Mouse (Mus musculus): Measurements from ENCODE around the gene Ate1. TPM values are rescaled to one million over a fixed set of nuclear protein-coding genes. Genes with fewer than 3 reads are reported as not detected.
A peak's percentile ranks its signal among the peaks of the same experiment; 100 is the strongest.
"Not testable (repeated sequence)": the region's sequence is repeated elsewhere in the genome, so short reads cannot be mapped to it uniquely, and the experiment has no call there.

Gene Ate1
- polyA plus RNA-seq, 1 experiment from 2014 or later, result 69.5 TPM

DNA sequence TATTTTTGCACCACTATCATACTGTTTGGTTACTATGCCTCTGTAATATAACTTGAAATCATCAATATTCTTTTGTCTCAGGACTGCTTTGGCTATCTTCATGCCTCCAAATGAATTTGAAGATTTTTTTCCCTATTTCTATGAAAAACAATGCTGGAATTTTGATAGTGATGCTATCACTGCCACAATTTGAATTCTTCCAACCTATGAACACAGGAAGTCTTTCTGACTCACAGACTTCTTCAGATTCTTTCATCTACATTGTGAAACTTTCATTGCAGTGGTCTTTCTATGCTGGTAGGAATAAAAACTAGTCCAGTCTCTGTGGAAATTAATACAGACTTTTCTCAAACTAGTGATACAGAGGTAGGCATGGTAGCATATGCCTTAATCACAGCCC is 28.1 kb downstream of the Ate1 start:
- no peaks in the 10 kb centered on the region for H3K9me3 ChIP-seq (ENCODE audit: low read length)
- no peaks in the 10 kb centered on the region for H3K4me1 ChIP-seq (ENCODE audit: insufficient read depth, low read depth, low read length)
- no peak overlapping the region for H3K9ac ChIP-seq (replicated peaks; ENCODE audit: low read depth)
- TF ChIP-seq EP300 (IDR thresholded peaks at IDR 0.05), result no peak
- TF ChIP-seq CTCF (IDR thresholded peaks at IDR 0.05), result no peak
- no peak overlapping the region for H3K4me2 ChIP-seq (replicated peaks; ENCODE audit: low read depth, low read length)
- no peak overlapping the region for H3K4me3 ChIP-seq (ENCODE audit: low read depth, low read length)
- H3K36me3 ChIP-seq (ENCODE audit: insufficient read depth, low read length), result no peaks in the 10 kb centered on the region
- no peak for DNase-seq (ENCODE audit: low spot score)
- no peaks in the 10 kb centered on the region for H3K27me3 ChIP-seq (replicated peaks; ENCODE audit: insufficient read depth, low read length)
- ATAC-seq, result no peak
- H3K27ac ChIP-seq (ENCODE audit: low read length), result no peak overlapping the region

DNA sequence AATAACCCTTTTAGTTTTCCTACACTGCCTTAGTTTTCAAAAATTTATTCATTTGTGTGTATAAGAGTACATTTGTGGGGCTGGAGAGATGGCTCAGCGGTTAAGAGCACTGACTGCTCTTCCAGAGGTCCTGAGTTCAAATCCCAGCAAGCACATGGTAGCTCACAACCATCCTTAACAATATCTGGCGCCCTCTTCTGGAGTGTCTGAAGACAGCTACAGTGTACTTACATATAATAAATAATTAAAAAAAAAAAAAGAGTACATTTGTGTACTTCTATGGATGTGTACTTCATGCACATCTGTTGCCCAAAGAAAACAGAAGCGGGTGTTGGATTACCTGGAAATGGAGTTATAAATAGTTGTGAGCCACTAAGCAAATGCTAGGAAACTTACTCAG is 41.2 kb downstream of the Ate1 start:
- H3K9ac ChIP-seq (replicated peaks; ENCODE audit: low read depth); H3K4me3 ChIP-seq (ENCODE audit: low read depth, low read length); H3K27me3 ChIP-seq (replicated peaks; ENCODE audit: insufficient read depth, low read length); H3K4me1 ChIP-seq (ENCODE audit: insufficient read depth, low read depth, low read length); H3K27ac ChIP-seq (ENCODE audit: low read length); H3K4me2 ChIP-seq (replicated peaks; ENCODE audit: low read depth, low read length); DNase-seq (ENCODE audit: low spot score); ATAC-seq; H3K36me3 ChIP-seq (ENCODE audit: insufficient read depth, low read length); H3K9me3 ChIP-seq (ENCODE audit: low read length): not testable (repeated sequence)
- 82% methylated on average over 3 of the region's 3 CpGs for WGBS

DNA sequence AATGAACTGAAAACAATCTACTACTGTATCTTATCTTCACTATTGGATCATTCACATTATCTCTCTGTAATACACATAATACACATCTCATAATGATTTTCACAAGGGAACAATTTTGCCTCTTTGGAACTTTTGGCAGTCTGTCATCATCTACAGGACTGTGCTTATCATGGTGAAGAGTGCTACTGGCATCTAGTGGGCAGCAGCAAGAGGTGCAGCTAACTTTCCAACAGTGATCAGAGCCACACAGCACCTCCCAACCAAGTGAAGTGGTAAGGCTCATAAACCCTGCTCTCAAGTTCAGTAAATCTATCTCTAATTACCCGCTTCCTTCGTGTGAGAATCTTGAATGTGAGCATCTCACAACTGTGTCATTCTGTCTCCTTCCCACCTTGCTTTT is 44.2 kb downstream of the Ate1 start:
- Histone ChIP-seq H3K9me3 (ENCODE audit: low read length) (no peaks in the 10 kb centered on the region), H3K4me1 (ENCODE audit: insufficient read depth, low read depth, low read length) (no peaks in the 10 kb centered on the region), H3K9ac (replicated peaks; ENCODE audit: low read depth) (no peak overlapping the region), H3K27ac (ENCODE audit: low read length) (no peak overlapping the region), H3K4me3 (ENCODE audit: low read depth, low read length) (no peak overlapping the region), H3K4me2 (replicated peaks; ENCODE audit: low read depth, low read length) (no peak overlapping the region), H3K27me3 (replicated peaks; ENCODE audit: insufficient read depth, low read length) (no peaks in the 10 kb centered on the region), H3K36me3 (ENCODE audit: insufficient read depth, low read length) (peaks cover 3% of the 10 kb centered on the region)
- WGBS, result 31% methylated on average over 2 of the region's 2 CpGs
- peak; percentile 71 for ATAC-seq
- peak; percentile 83 for DNase-seq (ENCODE audit: low spot score)
- TF ChIP-seq EP300 (IDR thresholded peaks at IDR 0.05) (no peak), CTCF (IDR thresholded peaks at IDR 0.05) (peak; percentile 97)

- no peak overlapping the region for H3K27ac ChIP-seq (ENCODE audit: low read length)
- TF ChIP-seq EP300 (IDR thresholded peaks at IDR 0.05) (no peak), CTCF (IDR thresholded peaks at IDR 0.05) (no peak)
- H3K4me2 ChIP-seq (replicated peaks; ENCODE audit: low read depth, low read length), result no peak overlapping the region
- no peaks in the 10 kb centered on the region for H3K4me1 ChIP-seq (ENCODE audit: insufficient read depth, low read depth, low read length)
- ATAC-seq, result no peak
- no peak overlapping the region for H3K9ac ChIP-seq (replicated peaks; ENCODE audit: low read depth)
- no peaks in the 10 kb centered on the region for H3K9me3 ChIP-seq (ENCODE audit: low read length)
- 53% methylated on average over 3 of the region's 3 CpGs for WGBS
- no peak overlapping the region for H3K4me3 ChIP-seq (ENCODE audit: low read depth, low read length)
- DNase-seq (ENCODE audit: low spot score), result no peak
- H3K27me3 ChIP-seq (replicated peaks; ENCODE audit: insufficient read depth, low read length), result no peaks in the 10 kb centered on the region
- no peaks in the 10 kb centered on the region for H3K36me3 ChIP-seq (ENCODE audit: insufficient read depth, low read length)
Observed at GRCm38 (mm10) chr7:130473881-130474280, 46.3 kb downstream of the Ate1 start.

GRCm38 (mm10) chr7:130472683-130473082 is 47.5 kb downstream of the Ate1 start:
- 70% methylated on average over 6 of the region's 6 CpGs for WGBS
- ATAC-seq, result no peak
- Histone ChIP-seq H3K27me3 (replicated peaks; ENCODE audit: insufficient read depth, low read length) (no peaks in the 10 kb centered on the region), H3K4me1 (ENCODE audit: insufficient read depth, low read depth, low read length) (no peaks in the 10 kb centered on the region), H3K9ac (replicated peaks; ENCODE audit: low read depth) (no peak overlapping the region), H3K4me3 (ENCODE audit: low read depth, low read length) (no peak overlapping the region), H3K36me3 (ENCODE audit: insufficient read depth, low read length) (no peaks in the 10 kb centered on the region), H3K4me2 (replicated peaks; ENCODE audit: low read depth, low read length) (no peak overlapping the region), H3K27ac (ENCODE audit: low read length) (no peak overlapping the region), H3K9me3 (ENCODE audit: low read length) (no peaks in the 10 kb centered on the region)
- DNase-seq (ENCODE audit: low spot score), result no peak
- TF ChIP-seq CTCF (IDR thresholded peaks at IDR 0.05) (no peak), EP300 (IDR thresholded peaks at IDR 0.05) (no peak)

DNA sequence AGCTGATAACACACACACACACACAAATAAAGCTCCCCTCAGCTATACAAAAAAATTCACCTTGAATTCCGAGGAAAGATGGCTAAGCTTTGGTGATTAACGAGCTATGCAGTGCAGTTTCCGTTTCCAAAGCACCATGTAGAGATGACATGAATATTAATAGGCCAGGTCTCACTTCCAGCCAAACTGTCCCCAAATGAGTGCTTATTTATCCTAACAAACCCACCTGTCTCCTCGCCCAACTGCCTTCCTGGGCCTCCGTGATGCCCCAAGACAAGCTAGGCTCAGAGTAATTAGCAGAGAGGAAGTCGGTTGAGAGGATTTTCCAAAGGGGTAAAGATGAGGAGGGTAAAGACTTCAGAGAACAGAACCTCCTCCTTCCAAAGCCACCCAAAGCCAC is 49.1 kb downstream of the Ate1 start:
- Histone ChIP-seq H3K27me3 (replicated peaks; ENCODE audit: insufficient read depth, low read length) (no peaks in the 10 kb centered on the region), H3K4me1 (ENCODE audit: insufficient read depth, low read depth, low read length) (no peaks in the 10 kb centered on the region), H3K4me3 (ENCODE audit: low read depth, low read length) (no peak overlapping the region), H3K27ac (ENCODE audit: low read length) (no peak overlapping the region), H3K4me2 (replicated peaks; ENCODE audit: low read depth, low read length) (no peak overlapping the region), H3K9me3 (ENCODE audit: low read length) (no peaks in the 10 kb centered on the region), H3K36me3 (ENCODE audit: insufficient read depth, low read length) (no peaks in the 10 kb centered on the region), H3K9ac (replicated peaks; ENCODE audit: low read depth) (no peak overlapping the region)
- DNase-seq (ENCODE audit: low spot score) (no peak), ATAC-seq (no peak)
- TF ChIP-seq EP300 (IDR thresholded peaks at IDR 0.05) (no peak), CTCF (IDR thresholded peaks at IDR 0.05) (no peak)
- WGBS, result 52% methylated on average over 6 of the region's 6 CpGs

DNA sequence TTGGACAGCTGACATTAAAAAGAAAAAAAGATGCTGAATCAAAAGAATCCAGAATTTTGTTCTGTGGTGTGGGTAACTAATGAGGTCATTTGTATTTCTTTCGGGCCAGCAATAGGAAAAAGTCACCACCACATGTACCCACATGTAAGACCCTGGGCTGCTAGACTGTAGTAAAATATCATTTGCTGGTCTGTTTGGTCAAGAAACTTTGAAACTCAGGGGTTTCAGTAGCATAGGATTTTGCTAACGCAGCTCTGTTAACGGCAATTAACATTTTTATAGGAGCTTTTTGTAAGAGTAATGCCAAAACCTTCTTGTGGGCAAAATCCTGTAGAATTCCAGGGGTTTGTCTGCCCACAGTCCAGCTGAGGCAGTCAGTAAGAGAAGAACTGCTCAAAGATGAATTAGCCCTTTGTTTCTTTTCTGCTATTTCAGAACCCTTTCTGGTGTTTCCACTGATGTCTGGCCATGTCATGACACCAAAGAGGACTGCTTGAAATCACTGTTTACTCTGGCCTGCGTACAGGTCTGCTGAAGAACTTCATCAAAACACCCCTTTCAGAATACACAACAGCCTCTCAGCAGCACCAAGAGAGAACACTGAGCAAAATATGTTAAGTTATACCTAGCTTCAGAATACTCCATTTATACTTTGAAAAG is 64.5 kb downstream of the Ate1 start:
- H3K9ac ChIP-seq (replicated peaks; ENCODE audit: low read depth), result no peak overlapping the region
- ATAC-seq (no peak), DNase-seq (ENCODE audit: low spot score) (no peak)
- TF ChIP-seq EP300 (IDR thresholded peaks at IDR 0.05) (no peak), CTCF (IDR thresholded peaks at IDR 0.05) (no peak)
- H3K4me2 ChIP-seq (replicated peaks; ENCODE audit: low read depth, low read length), result no peak overlapping the region
- 71% methylated on average over 4 of the region's 4 CpGs for WGBS
- H3K4me3 ChIP-seq (ENCODE audit: low read depth, low read length), result no peak overlapping the region
- H3K27me3 ChIP-seq (replicated peaks; ENCODE audit: insufficient read depth, low read length), result no peaks in the 10 kb centered on the region
- no peak overlapping the region for H3K27ac ChIP-seq (ENCODE audit: low read length)
- no peaks in the 10 kb centered on the region for H3K4me1 ChIP-seq (ENCODE audit: insufficient read depth, low read depth, low read length)
- peaks cover 11% of the 10 kb centered on the region; the same call in 1 of the 2 replicates for H3K36me3 ChIP-seq (ENCODE audit: insufficient read depth, low read length)
- no peaks in the 10 kb centered on the region for H3K9me3 ChIP-seq (ENCODE audit: low read length)
